Mouse (Mus musculus): ENCODE measurements at regions not wholly inside any gene's neighbourhood (a gene's known extent, or its start where the extent isn't known, plus 50 kb on each side); places are given as distances from the start of the nearest gene placed in this dataset.

DNA sequence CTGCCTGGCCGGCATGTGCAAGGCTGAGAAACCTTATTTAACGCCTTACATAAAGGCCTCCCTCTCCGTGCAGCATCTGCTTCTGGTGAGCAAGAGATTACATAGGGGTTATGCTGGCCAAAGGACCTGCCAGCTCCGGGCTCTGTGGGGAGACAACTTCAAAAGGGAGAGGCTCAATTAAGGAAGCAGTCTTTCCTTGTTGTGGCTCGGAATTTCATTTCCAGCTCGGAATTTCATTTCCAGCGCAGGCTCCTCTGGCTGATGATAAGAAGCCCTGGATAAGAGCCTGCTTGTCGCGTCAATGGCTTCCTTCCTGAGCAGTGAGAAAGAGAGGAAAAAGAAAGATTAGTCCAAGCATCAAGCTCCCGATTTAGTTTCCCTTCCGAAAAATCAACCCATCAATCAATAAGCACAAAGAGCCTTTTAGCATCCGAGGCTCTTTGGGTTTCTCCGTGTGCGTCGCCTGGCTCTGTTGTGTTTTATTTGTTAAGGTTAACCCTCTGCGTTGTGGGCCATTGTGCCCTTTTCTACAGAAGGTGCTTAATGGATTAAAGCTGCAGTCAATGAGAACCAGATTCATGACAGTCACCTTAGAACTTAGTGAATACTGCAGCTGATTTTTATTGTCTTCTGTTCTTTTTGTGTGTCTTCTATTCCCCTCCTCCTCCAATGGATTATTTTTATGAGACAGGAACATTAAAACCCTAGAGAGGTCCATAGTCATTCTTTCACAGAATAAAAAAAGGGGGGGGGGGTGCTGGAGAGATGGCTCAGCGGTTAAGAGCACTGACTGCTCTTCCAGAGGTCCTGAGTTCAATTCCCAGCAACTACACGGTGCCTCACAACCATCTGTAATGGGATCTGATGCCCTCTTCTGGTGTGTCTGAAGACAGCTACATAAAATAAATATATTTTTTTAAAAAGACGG is 218.3 kb downstream of the Myo1b start:
- in situ Hi-C loops (cut with MboI) = no loop called here

DNA sequence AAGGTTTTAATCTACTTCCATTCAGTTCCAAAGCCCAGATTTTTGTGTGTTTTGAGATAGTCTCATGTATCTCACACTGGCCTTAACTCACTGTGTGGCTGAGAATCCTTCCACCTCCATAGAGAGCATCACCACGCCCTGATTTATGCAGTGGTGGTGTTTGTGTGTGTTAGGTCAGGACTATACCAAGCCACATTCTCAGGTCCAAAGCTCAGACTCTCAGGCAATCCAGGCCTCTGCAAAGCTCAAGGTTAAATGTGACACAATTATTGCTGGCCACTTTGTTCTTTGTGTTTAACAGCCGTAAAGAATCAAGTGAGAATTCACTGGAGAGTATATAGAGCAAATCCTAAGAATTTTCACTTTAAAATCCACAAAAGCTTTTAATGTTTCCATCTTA is 218.2 kb upstream of the Nabp1 start:
- in situ Hi-C loops (cut with MboI) = no loop called here

DNA sequence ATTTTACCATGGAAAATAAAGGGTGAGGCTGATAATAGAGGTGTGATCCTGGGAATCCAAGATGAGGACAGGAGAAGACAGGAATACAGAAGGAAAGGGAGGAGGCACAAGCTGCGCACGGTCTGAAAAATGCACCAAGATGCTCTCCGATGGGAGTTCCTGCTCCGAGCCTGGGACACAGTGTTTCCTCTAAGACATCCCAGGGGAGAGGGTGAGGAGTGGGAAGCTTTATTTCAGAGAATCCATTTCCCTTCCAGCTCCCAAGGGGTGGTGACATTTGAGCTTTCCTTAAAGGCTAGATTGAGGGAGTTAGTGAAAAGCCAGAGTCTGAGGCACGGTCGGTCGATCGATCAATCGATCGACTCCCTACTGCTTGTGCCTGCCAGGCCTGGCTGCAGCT is 212.7 kb upstream of the Nabp1 start:
- in situ Hi-C loops (cut with MboI) = no loop called here

DNA sequence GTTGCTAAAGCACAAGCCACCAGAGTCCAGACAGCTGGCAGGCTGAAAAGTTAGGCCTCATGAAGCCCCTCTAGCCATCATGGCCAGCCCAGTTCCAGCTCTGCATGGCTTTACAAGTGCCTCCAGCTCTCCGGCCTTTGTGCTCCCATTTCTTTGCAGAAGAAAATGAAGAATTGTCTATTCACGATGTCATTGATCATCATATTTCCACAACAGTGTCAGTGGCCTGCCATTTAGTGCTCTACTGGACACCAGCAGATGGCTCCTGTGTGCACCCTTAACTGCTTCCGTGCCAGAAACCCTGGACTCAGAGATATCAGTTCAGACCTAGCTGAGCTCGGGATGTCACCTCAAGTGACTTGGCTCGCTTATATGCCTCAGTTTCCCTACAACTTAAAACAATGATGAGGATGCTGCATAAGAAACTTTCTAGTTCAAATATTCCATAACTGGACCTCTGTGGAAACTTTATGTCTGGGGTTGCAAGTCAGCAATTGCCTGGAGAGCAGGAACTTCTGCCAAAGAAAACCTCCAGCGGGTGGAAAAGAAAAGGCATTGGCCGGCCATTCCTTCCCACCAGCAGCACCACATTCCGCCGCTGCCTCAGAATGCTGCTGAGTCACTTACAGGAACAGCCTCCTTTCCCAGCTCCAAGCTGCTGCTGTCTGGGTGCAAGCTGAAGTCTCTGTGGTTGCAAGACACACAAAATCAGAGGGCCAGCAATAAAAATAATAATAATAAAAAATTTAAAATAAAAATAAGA is 211.4 kb upstream of the Nabp1 start:
- in situ Hi-C loops (cut with MboI) = no loop called here

- in situ Hi-C loops (cut with MboI) = no loop called here
Measured at GRCm38 (mm10) chr1:51688946-51689345, 210.7 kb upstream of the Nabp1 start.

- in situ Hi-C loops (cut with MboI) = no loop called here
Measured at GRCm38 (mm10) chr1:51688224-51688545, 210.0 kb upstream of the Nabp1 start.

- in situ Hi-C loops (cut with MboI) = no loop called here
Measured at GRCm38 (mm10) chr1:51687484-51688223, 209.4 kb upstream of the Nabp1 start.

GRCm38 (mm10) chr1:51686759-51687158 is 208.5 kb upstream of the Nabp1 start:
- in situ Hi-C loops (cut with MboI) = no loop called here

DNA sequence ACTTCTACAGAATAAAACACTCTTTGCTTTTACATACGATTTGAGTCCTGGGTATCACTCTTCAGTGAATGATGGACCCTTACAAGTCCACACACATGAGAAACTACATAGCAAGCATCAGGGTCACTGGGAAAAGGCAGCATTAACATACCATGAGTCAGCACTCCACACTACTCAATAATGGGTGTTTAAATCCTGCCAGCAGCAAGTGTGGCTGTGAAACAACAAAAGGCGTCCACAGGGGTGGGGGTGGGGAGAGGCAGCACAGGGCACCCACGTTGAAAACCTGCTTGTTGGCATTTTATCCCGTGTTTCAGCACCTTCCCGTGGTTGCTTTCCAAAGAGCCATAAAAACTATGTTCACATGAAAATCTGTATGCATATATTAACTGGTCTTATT is 204.0 kb upstream of the Nabp1 start:
- in situ Hi-C loops (cut with MboI) = no loop called here

- in situ Hi-C loops (cut with MboI) = no loop called here
Measured at GRCm38 (mm10) chr1:51681872-51682271, 203.6 kb upstream of the Nabp1 start.

DNA sequence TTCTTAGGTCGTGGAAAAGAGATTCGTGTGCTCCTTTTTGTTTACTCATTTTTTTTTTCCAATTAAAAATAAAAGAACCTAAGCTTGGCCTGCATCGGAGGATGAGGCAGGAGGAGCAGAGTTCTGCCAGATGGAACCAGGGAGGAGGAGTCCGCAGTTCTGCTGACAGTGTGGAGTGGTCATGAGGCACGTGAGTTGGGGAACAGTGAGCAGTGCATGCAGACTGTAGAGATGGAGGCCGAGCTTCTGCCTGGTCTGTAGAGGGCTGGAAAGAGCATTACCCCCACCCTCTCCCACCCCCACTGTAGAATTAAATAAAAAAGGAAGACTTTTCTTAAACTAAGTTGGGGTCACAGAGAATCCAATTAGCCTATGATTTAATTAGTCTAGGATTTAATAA is 202.5 kb upstream of the Nabp1 start:
- in situ Hi-C loops (cut with MboI) = no loop called here

DNA sequence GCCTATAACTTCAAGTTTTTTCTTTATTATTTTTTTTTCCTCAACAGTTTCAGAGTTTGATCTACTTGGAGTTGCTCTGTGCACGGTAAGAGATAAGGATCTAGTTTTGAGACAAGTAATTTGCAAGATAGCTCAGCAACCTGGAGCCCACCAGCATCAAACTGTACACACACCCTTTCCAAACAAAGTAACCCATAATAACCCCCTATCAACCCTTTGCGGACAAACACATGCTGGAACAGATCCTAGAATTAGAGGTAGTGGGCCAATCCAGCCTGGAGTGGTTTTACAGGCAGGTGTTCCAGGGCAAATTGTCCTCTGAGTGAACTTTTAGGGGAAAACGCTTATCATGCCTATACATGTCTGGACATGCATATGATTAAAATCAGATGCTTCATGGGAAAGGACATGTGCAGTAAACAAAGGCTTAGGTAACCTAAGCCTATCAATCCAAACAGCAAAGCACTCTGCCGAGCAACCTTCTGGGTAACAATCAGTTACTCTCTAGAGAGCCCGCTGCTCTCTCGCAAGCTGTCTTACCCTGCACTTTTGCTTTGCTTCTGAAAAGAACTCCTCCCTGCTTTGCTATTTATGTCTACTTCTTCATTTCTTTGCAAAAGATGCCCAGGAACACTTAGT is 200.2 kb upstream of the Nabp1 start:
- in situ Hi-C loops (cut with MboI) = no loop called here

DNA sequence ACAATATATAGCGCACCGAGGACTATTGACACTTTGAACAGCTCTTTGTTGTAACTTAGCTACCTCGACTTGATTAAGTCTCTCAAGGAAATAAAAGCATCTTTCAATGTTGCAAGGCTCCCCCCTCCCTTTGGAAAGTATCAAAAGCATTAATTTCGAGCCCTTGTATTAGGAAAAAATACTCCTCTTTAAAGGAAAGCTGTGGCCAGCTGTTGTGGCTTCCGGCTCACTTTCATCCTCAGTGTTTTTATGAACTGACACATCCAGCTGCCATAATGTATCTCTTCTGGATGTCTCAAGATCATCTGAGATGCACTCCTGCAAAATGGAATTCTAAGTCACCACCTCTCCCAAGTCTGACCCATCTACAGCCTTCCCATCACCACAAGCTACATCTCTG is 199.6 kb upstream of the Nabp1 start:
- in situ Hi-C loops (cut with MboI) = no loop called here

GRCm38 (mm10) chr1:51671691-51672090 is 193.5 kb upstream of the Nabp1 start:
- in situ Hi-C loops (cut with MboI) = no loop called here

DNA sequence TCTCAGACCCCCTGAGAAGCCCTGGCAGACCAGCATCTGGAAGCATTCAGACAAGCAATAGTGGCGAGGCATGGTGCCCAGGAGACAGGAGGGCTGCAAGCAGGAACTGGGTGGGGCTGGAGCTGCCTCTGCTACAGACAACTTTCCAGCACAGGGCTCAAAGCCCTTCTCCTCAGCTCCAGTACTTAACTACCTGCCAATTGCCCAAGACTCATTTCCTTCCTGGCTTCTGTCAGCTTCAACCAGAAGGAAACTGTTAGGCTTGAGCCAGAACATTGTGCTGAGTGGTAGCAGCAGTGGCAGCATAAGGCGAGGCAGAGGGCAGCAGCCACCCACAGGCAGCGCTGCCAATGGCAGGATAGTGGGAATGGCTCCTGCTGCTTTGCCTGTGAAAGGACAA is 193.1 kb upstream of the Nabp1 start:
- in situ Hi-C loops (cut with MboI) = no loop called here

GRCm38 (mm10) chr1:51670009-51670408 is 191.8 kb upstream of the Nabp1 start:
- in situ Hi-C loops (cut with MboI) = no loop called here

- in situ Hi-C loops (cut with MboI) = no loop called here
Measured at GRCm38 (mm10) chr1:51668881-51669280, 190.7 kb upstream of the Nabp1 start.

DNA sequence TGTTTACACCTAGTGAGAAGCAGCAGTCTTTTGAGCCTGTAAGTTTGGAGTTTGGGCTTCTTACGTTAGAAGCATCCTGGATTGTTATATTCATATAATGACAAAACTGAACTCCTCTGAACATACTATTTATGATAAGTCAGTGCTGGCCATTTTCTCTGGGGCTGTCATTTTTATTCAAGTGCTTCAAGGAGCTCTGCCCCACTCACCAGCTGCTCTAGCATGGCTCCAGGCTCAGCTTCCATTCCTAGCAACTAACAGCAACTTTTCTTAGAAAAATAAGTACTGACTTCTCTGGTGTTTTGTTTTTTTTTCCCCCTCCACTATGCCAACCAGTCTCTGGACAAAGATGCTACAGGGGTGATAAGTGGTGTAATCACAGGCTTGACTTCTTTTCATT is 182.3 kb upstream of the Nabp1 start:
- in situ Hi-C loops (cut with MboI) = no loop called here

DNA sequence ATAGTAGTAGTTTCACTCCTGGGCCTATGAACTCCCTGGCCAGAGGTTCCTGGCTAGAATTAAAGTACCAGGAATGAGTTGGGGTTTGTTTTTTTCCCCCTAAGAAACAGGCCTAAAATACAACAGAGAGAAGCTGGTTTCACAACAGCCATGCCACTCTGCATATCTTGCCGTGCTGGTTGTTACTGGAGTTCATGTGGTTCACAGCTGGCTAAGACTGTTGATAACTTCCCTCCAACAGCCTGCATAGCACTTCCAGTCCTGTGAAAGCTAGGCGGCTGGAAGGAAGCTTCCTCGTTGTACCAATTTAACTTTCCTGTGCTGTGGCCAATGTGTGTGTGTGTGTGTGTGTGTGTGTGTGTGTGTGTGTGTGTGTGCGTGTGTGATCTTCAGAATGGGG is 179.0 kb upstream of the Nabp1 start:
- in situ Hi-C loops (cut with MboI) = no loop called here

GRCm38 (mm10) chr1:51650653-51650995 is 172.4 kb upstream of the Nabp1 start:
- in situ Hi-C loops (cut with MboI) = no loop called here

- in situ Hi-C loops (cut with MboI) = loop anchor here (10.0 kb wide), 2 partner anchors 295 to 445 kb away; no protein-coding TSS in a partner anchor
Measured at GRCm38 (mm10) chr1:51649963-51650652, 171.9 kb upstream of the Nabp1 start.
